ENCODE assay signal across 29 mouse cellular contexts in the genomic region with DNA sequence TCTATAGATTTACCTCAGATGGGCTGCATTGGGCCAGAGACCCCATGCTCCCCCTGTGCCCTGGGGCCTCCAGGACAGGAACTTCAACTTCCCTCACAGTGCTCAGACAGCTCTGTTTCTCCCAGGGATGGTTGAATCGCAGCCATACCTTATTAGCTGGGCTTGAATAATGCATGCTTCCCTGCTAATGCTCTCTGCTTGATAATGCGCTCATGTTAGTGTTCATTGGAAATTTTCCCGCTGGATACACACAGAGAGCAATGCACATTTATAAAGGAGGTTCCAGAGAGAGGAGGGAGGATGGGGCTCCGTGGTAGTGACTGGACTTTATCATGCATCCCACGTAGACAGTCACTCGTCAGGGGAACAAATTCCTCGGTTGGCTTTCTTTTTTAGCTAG. TPM values are rescaled to one million over a fixed set of nuclear protein-coding genes. Genes with fewer than 3 reads are reported as not detected.
DNase-seq lines count a peak whose midpoint lies in the region; ATAC-seq and TF ChIP-seq lines count a peak whose summit lies in the region.
"Had no signal": no experiment of that assay in that cellular context is flagged by ENCODE, and none has a peak within 500 bp of the region (broad histone marks: within the 10 kb centered on the region; RNA-seq: fewer than 3 reads in every experiment).

No protein-coding gene starts in this region.

- 0 out of 2 replicates have a peak, but pooled peaks cover 2% of the 10 kb centered on the region for H3K4me1 ChIP-seq in hindbrain, embryonic 15.5 days (replicated peaks)
- H3K4me1 ChIP-seq in hindbrain, embryonic 11.5 days (replicated peaks; ENCODE audit: control insufficient read depth, insufficient read depth, low read length), result no peaks in the 10 kb centered on the region
- 0 out of 2 replicates have a peak, but pooled peaks cover 4% of the 10 kb centered on the region for H3K4me1 ChIP-seq in forebrain, embryonic 16.5 days (replicated peaks; ENCODE audit: control insufficient read depth, insufficient read depth, low read length)
- H3K4me1 ChIP-seq in midbrain, postnatal 0 days (ENCODE audit: insufficient read depth, low read length), result 0 out of 2 replicates have a peak, but pooled peaks cover 3% of the 10 kb centered on the region
- H3K4me1 ChIP-seq: heart, embryonic 10.5 days; limb, embryonic 12.5 days; midbrain, embryonic 12.5 days; stomach, embryonic 15.5 days had no signal

- no peak overlapping the region for H3K4me2 ChIP-seq in hindbrain, embryonic 15.5 days
- no peak overlapping the region for H3K4me2 ChIP-seq in hindbrain, embryonic 11.5 days (replicated peaks; ENCODE audit: low read depth, low read length)
- H3K4me2 ChIP-seq in forebrain, embryonic 16.5 days (ENCODE audit: low read length), result no peak overlapping the region
- H3K4me2 ChIP-seq in midbrain, postnatal 0 days (ENCODE audit: low read depth, low read length, poor library complexity, severe bottlenecking), result no peak overlapping the region
- H3K4me2 ChIP-seq: limb, embryonic 12.5 days; liver, embryonic 11.5 days; midbrain, embryonic 12.5 days; stomach, embryonic 15.5 days had no signal

- H3K4me3 ChIP-seq in hindbrain, embryonic 15.5 days, result no peak overlapping the region
- H3K4me3 ChIP-seq in hindbrain, embryonic 11.5 days (ENCODE audit: low read depth, low read length), result no peak overlapping the region
- H3K4me3 ChIP-seq in forebrain, embryonic 16.5 days (replicated peaks; ENCODE audit: low read length), result no peak overlapping the region
- H3K4me3 ChIP-seq in midbrain, postnatal 0 days (ENCODE audit: low read depth, low read length), result no peak overlapping the region
- H3K4me3 ChIP-seq: gastrocnemius, adult 2 months; heart, embryonic 10.5 days; limb, embryonic 12.5 days; midbrain, embryonic 12.5 days; stomach, embryonic 15.5 days had no signal

- no peak for TF ChIP-seq CTCF in midbrain, postnatal 0 days (IDR thresholded peaks at IDR 0.05)

- H3K27ac ChIP-seq in hindbrain, embryonic 15.5 days (replicated peaks), result 0 out of 2 replicates have a peak overlapping the region, but pooled peaks have one; percentile 43
- no peak overlapping the region for H3K27ac ChIP-seq in hindbrain, embryonic 11.5 days (ENCODE audit: low read depth, low read length)
- H3K27ac ChIP-seq in forebrain, embryonic 16.5 days (ENCODE audit: low read length), result no peak overlapping the region; the same call in 1 of the 2 replicates
- H3K27ac ChIP-seq in midbrain, postnatal 0 days (ENCODE audit: low read depth, low read length), result 0 out of 2 replicates have a peak overlapping the region, but pooled peaks have one; percentile 32
- H3K27ac ChIP-seq: gastrocnemius, adult 2 months; heart, embryonic 10.5 days; limb, embryonic 12.5 days; midbrain, embryonic 12.5 days; stomach, embryonic 15.5 days had no signal

- DNase-seq in hindbrain, embryonic 11.5 days (ENCODE audit: low spot score), result no peak
- DNase-seq in brain, embryonic 18.5 days (ENCODE audit: low read depth, low spot score), result peak; percentile 40
- peak; percentile 76 for DNase-seq in midbrain, postnatal 0 days (ENCODE audit: low spot score)
- DNase-seq in right cerebral cortex, postnatal 14 days, result no peak
- no peak for DNase-seq in cerebellum, postnatal 36 days
- DNase-seq in heart, postnatal 36 days, result no peak
- DNase-seq: adrenal gland, adult 2 months; cerebellum, adult 9-10 months; gastrocnemius, adult 2 months; kidney, postnatal 36 days; liver, postnatal 0 days; thymus, postnatal 25 days had no signal

- H3K9me3 ChIP-seq in hindbrain, embryonic 15.5 days, result no peaks in the 10 kb centered on the region
- no peaks in the 10 kb centered on the region for H3K9me3 ChIP-seq in hindbrain, embryonic 11.5 days (ENCODE audit: control insufficient read depth, low read length)
- no peaks in the 10 kb centered on the region for H3K9me3 ChIP-seq in forebrain, embryonic 16.5 days (ENCODE audit: control insufficient read depth, low read length)
- H3K9me3 ChIP-seq in midbrain, postnatal 0 days (ENCODE audit: low read length), result no peaks in the 10 kb centered on the region
- H3K9me3 ChIP-seq: heart, embryonic 10.5 days; limb, embryonic 12.5 days; midbrain, embryonic 12.5 days; stomach, embryonic 15.5 days had no signal

- ATAC-seq in hindbrain, embryonic 15.5 days (ENCODE audit: low FRiP score, low read depth), result peak; percentile 63; the same call in 1 of the 2 replicates
- no peak for ATAC-seq in hindbrain, embryonic 11.5 days (ENCODE audit: low FRiP score)
- ATAC-seq in forebrain, embryonic 16.5 days, result peak; percentile 80
- ATAC-seq in midbrain, postnatal 0 days (ENCODE audit: low FRiP score), result no peak
- ATAC-seq: intestine, embryonic 16.5 days; liver, postnatal 0 days; lung, postnatal 0 days had no signal

- no peaks in the 10 kb centered on the region for H3K27me3 ChIP-seq in hindbrain, embryonic 15.5 days
- no peaks in the 10 kb centered on the region for H3K27me3 ChIP-seq in hindbrain, embryonic 11.5 days (ENCODE audit: control insufficient read depth, insufficient read depth, low read length)
- H3K27me3 ChIP-seq in forebrain, embryonic 16.5 days (replicated peaks; ENCODE audit: control insufficient read depth, insufficient read depth, low read length), result no peaks in the 10 kb centered on the region
- no peaks in the 10 kb centered on the region for H3K27me3 ChIP-seq in midbrain, postnatal 0 days (ENCODE audit: insufficient read depth, low read length)
- H3K27me3 ChIP-seq: midbrain, embryonic 12.5 days; stomach, embryonic 15.5 days had no signal

- 48% methylated on average over 7 of the region's 7 CpGs for WGBS in hindbrain, embryonic 15.5 days
- 73% methylated on average over 7 of the region's 7 CpGs for WGBS in hindbrain, embryonic 11.5 days
- 33% methylated on average over 7 of the region's 7 CpGs for WGBS in forebrain, embryonic 16.5 days
- WGBS in midbrain, postnatal 0 days, result 31% methylated on average over 7 of the region's 7 CpGs

- no peak overlapping the region for H3K9ac ChIP-seq in hindbrain, embryonic 15.5 days
- H3K9ac ChIP-seq in hindbrain, embryonic 11.5 days (ENCODE audit: low read depth, low read length), result no peak overlapping the region
- no peak overlapping the region for H3K9ac ChIP-seq in forebrain, embryonic 16.5 days (replicated peaks; ENCODE audit: low read depth, low read length)
- H3K9ac ChIP-seq in midbrain, postnatal 0 days (replicated peaks; ENCODE audit: low read length, poor library complexity, severe bottlenecking), result no peak overlapping the region
- H3K9ac ChIP-seq: limb, embryonic 12.5 days; liver, postnatal 0 days; midbrain, embryonic 12.5 days; stomach, embryonic 15.5 days had no signal

- H3K36me3 ChIP-seq in hindbrain, embryonic 15.5 days, result no peaks in the 10 kb centered on the region
- H3K36me3 ChIP-seq in hindbrain, embryonic 11.5 days (ENCODE audit: control insufficient read depth, insufficient read depth, low read length), result no peaks in the 10 kb centered on the region
- no peaks in the 10 kb centered on the region for H3K36me3 ChIP-seq in forebrain, embryonic 16.5 days (ENCODE audit: control insufficient read depth, insufficient read depth)
- H3K36me3 ChIP-seq in midbrain, postnatal 0 days (ENCODE audit: insufficient read depth, low read length), result no peaks in the 10 kb centered on the region
- H3K36me3 ChIP-seq: heart, embryonic 10.5 days; limb, embryonic 12.5 days; midbrain, embryonic 12.5 days; stomach, embryonic 15.5 days had no signal

- intact Hi-C loops in heart, postnatal 36 days (cut with DNase I), result no loop called here

RNA-seq across cellular contexts. Expression of gene Hmgb4, which starts 27.3 kb away (rescaled TPM):
- polyA plus RNA-seq in hindbrain, embryonic 15.5 days (2015; fragmentation: Nextera tagmentation; extraction: Ambion mirVana), result 0.22 TPM in 1 of 2 replicates, not detected in the other
- not detected in 2 replicates for polyA plus RNA-seq in hindbrain, embryonic 11.5 days (2014; fragmentation: Nextera tagmentation; extraction: Ambion mirVana)
- not detected in 2 replicates for polyA plus RNA-seq in forebrain, embryonic 16.5 days (2015; fragmentation: Nextera tagmentation; extraction: Ambion mirVana)
- total RNA-seq in midbrain, postnatal 0 days (2014; rRNA removed), result not detected in 2 replicates
- 0.23 TPM in 1 of 2 replicates, not detected in the other for polyA plus RNA-seq in midbrain, postnatal 0 days (2015; fragmentation: Nextera tagmentation; extraction: Ambion mirVana)
- not detected for total RNA-seq in heart, postnatal 36 days (2021)
- total RNA-seq: adrenal gland, adult 2 months; common myeloid progenitor, adult 5-6 weeks; gastrocnemius, adult 2 months; hematopoietic stem cell, adult 5-6 weeks; layer of hippocampus, adult 8-10 months; MEL had no signal
- polyA plus RNA-seq: adrenal gland, adult 2 months; C2C12; embryonic facial prominence, embryonic 11.5 days; heart, embryonic 10.5 days; heart, embryonic 16.5 days; intestine, embryonic 16.5 days; kidney, embryonic 14.5 days; limb, embryonic 12.5 days; liver, embryonic 11.5 days; liver, postnatal 0 days; lung, postnatal 0 days; midbrain, embryonic 12.5 days; stomach, embryonic 15.5 days had no signal

Comparison
In these comparisons a context has a peak if more than half of its experiments do, and no peak if none do; other contexts are left out.
1. ATAC-seq: peak in hindbrain, embryonic 15.5 days (single experiment) and forebrain, embryonic 16.5 days (single experiment); none in hindbrain, embryonic 11.5 days (single experiment) and midbrain, postnatal 0 days (single experiment).
2. H3K27ac ChIP-seq: peak in hindbrain, embryonic 15.5 days (single experiment) and midbrain, postnatal 0 days (single experiment); none in hindbrain, embryonic 11.5 days (single experiment) and forebrain, embryonic 16.5 days (single experiment).
3. DNase-seq: peak in brain, embryonic 18.5 days (single experiment) and midbrain, postnatal 0 days (single experiment); none in hindbrain, embryonic 11.5 days (single experiment), right cerebral cortex, postnatal 14 days (single experiment), cerebellum, postnatal 36 days (0 of 2) and heart, postnatal 36 days (0 of 2).